Mouse (Mus musculus) inflammation-experienced regulatory T-cells, adult 6 months (primary cell): ENCODE measurements at regions not wholly inside any gene's neighbourhood (a gene's known extent, or its start where the extent isn't known, plus 50 kb on each side); places are given as distances from the start of the nearest gene placed in this dataset.

ENCODE experiments used
- ATAC-seq: one replicate; pipeline ENCODE4 v1.8.0; 2017

DNA sequence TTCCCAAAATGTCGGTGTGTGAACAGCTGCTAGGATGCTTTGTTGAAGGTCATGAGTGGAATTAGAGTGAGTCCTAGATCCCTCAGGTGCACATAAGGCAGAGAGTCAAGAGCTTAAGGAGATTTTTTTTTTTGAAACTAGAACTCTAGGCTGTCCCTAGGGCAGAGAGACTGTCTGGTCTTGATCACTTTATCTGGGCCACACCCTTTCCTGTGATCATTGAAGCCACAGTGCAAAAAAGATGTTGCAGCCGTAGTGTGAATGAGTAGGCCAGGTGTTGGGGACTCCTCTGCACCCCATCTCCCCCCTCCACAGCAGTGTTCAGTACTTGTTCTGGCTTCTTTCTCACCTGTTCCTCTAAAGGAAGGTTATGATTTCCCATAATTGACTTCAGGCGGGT is 153.9 kb downstream of the Katnal1 start:
- ATAC-seq = no peak

DNA sequence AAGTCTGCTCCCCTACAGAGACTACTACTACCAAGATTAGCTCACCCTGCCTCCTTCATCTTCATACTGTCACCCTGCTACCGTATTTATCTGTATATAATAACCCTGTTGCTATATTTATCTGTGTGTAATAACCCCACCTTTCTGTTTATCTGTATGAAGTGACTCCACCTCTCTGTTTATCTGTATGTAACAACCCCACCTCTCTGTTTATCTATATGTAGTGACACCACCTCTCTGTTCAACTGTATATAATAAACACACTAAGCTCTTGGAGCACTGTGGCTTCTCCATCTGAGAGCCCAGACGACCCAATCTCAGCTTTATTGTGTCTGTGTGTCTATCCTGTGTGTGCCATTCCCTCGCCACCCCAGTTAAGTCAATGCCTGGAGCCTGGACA is 154.7 kb downstream of the Katnal1 start:
- ATAC-seq = no peak

DNA sequence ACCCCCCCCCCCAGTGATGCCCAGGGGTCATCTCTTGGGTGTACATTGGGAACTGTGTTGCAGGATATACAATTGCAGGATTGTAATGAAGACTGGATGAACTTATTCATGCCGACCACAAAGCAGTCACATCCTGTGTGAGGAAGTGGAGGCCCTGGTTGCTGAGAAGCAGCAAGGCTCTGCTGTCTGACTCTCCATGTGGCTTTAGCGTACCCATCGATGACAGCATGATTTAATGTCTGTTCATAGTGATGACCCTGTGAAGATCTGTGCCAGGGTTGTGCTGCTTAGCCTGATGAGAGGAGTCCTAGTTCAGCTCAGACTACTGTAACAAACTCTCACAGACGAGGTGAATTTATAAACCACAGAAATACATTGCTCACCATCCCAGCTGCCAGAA is 159.7 kb downstream of the Katnal1 start:
- ATAC-seq = peak; percentile 96

DNA sequence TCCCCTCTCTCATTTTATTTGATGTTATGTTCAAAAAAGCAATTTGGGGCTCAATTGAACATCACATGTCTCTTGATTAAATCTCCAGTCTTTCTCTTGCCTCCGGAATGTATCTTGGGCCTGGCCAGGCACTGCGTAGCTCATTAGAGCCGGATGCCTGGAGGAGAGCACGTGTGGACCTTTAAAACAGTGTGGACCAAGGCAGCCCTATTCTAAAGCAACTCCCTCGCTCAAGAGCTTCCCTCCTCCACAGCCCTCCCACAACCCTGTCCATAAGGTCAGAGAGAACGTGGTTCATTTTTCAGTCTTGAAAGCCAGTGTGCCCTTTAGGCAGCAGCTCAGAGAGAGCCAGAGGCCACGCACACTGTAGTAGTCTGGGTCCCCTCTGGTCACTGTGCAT is 160.8 kb downstream of the Katnal1 start:
- ATAC-seq = no peak

DNA sequence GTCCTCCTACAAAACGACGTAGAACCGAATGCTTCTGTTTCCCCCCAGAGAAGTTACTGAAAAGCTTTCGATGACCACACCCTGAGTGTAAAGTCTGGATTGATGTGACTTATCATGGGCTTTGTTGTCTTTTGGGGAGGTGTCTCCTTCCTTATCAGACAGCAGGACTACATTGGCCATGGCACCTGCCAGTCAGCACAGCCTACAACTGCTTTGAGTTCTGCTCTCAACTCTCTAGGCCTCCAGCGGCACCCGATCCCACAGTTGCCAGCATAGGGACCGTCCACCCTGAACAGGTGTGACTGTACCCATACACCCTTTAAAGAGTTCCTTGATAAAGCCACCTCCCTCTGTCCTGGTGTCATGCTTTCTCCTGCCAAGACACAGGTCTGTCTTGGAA is 163.1 kb downstream of the Katnal1 start:
- no peak for ATAC-seq

DNA sequence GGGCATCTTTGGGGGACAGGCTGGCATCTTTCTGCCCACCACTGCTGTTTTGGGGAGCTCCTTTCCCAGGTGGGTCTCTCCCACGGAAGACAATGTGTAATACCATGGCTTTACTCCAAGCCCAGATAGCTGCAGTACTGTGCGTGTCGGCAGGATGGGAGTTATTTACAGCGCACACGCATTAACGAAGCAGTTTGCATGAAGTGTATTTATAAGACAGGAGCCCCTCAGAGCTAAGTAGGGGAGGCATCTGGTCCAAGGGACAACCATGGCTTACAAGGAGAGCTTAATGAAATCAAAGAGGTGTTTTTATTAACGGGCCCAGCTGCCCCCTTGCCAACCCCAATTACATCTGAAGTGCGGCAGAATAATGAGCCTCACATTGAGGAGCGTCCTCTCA is 169.0 kb downstream of the Katnal1 start:
- no peak for ATAC-seq

DNA sequence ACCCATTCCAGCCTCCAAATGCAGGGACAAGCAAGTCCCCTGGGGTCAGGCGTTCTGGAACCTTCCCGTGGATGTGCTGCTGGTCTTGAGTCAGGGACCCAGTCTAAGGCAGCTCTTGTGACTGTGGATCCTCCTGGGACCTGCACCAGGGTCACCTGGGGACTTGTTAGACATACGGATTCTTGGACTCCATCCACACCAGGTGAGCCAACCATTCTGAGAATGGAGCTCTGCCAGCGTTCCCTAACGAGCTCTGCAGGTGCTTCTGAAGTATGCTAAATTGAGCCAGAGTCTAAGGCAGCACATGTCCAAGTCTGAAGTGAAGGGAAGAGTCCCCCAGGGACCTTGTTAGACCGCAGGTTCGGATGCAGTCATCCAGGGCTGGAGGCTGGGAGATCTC is 170.3 kb downstream of the Katnal1 start:
- no peak for ATAC-seq

DNA sequence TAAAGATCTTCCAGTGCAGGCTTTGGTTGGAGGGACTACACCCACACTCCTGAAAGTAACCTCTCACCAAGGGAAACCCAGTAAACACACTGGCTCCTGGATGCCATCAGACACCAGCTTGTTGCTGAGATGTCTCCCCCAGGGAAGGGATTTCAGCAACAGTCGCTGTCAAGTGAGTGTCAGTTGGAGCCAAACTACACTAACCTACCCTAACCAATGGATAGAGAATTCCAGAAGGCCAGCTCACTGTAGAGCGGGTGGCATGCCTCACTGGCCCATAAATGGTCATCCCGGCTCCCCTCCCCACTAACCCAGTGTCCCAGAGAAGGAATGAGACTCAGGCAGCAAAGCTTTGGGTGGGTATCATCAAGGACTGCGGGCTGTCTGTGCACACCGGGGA is 171.4 kb downstream of the Katnal1 start:
- no peak for ATAC-seq

DNA sequence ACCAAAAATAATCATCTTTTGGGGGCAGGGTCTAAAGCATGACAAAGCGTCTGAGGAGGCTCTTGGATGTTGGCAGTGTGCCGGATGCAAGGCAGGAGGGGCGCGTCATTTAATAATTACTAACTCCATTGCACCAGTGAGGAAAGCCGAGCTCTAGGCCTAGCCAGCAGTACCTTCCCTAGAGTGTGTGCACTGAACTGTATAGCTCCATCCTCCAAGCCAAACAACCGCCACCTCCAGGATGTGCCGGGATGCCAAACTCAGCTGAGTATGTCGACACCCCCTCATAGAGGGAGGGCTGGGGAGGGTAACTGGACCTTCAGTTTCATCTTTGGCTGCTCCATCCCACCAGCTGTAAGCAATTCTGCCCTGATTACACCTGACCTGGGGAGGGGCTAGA is 171.9 kb downstream of the Katnal1 start:
- ATAC-seq = no peak

DNA sequence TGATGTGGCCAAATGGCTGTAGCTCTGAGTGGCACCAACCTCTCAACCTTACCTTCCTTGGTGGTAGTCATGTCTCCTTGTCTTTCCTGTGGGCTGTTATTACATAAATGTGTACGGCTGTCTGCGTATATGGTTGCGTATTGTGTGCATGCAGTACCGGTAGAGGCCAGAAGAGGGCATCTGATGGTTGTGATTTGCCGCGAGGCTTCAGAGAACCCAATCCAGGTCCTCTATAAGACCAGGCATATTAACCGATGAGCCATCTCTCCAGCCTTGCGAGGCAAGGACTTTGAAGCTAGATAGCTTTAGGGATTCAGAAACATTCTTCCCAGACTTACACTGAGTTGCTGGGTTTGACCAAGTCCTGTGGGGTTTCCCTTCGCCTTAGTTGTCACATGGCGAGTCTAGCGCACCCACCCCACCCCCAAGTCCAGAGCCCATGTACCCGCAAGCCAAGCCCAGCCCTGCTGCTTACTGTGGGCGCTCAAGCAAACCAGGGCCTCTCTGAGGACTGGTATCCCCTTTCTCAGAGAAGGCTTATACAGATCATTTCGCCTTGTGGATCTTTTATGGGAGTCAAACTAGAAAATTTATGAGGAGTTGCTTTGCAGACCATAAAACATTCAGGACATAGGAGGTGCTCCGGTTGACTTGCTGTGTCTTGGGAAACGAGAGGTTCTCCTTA is 172.7 kb downstream of the Katnal1 start:
- no peak for ATAC-seq

DNA sequence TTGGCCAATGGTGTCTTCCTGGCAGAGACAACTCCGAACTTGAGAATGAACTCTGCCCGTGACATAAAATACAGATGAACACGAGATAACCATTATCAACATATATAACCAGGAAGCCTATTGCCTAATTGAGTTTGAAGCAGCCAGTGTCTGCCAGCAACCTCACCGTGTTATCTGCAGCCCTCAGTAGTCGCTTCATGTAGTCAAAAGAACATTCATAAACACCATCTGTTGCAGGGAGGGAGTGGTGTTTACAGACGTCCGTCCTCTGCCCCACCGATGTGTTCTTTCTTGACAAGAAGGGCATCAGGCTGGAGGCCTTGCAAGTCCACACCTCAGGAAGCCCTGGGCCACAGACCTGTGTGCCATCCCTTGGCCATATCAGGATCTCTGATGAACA is 173.3 kb downstream of the Katnal1 start:
- no peak for ATAC-seq

DNA sequence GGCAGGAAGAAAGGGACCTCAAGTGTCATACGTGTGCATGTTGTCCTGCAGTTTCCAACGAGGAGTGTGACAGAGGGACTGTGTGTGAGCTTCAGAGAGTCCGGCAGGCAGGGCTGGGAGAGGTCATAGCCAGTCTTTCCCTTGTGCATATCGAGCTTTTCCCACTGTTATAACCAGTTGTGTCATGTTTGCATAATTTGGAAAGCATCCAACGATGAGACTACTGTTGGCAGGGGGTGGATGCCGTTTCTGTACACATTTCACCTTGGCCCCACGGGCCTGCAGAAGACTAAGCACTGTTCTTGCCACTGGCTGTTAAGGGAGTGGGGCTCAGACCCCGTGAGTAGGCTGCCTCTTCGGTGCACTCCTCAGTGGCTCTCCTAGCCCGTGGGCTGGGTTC is 174.2 kb downstream of the Katnal1 start:
- ATAC-seq = no peak

DNA sequence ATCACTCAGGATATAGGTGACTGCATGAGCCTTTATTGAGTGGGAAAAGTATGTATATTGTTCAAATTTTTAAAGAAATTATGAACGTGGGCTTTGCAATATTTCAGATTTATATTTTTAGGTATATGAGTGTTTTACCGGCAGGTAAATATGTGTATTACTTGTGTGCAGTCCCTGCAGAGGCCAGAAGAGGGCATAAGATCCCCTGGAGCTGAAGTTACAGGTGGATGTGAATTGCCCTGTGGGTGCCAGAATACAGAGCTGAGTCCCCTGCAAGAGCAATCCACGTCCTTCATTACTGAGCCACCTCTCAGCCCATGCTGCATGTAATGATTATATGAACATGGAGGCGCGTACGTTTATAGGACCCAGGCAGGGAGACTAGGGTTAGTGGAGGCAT is 174.8 kb downstream of the Katnal1 start:
- ATAC-seq = no peak

DNA sequence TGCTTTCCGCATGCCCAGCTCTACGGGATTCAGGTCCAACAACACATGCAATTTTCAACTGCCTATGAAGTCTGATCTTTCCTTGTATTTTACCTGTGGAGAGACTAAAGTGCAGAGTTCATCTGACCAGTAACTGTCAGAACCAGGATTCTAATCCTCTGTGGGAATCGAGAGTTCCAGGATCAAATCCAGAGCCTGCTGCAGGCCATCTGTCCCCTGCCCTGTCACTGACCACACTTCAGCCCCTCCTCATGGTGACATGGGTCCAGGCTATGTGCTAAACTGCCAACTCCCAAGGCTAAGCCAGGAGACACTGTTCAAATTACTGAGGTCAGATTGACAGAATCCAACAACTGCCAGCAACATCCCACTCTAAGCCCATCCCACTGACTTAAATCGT is 175.7 kb downstream of the Katnal1 start:
- no peak for ATAC-seq

DNA sequence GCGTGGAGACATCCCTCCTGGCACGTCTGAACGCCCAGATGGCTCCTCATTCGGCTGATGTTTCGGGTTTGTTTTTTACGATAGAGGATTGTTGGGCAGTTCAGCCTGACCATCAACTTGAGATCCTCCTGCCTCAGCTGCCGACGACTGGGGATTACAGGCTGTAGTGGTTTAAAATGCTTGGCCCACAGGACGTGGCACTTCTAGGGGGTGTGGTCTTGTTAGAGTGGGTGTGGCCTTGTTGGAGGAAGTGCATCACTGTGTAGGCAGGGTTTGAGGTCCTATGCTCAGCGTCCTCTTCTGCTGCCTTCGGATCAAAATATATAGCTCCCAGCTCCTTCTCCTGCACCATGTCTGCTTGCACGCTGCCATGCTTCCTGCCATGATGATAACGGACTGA is 177.1 kb downstream of the Katnal1 start:
- no peak for ATAC-seq

DNA sequence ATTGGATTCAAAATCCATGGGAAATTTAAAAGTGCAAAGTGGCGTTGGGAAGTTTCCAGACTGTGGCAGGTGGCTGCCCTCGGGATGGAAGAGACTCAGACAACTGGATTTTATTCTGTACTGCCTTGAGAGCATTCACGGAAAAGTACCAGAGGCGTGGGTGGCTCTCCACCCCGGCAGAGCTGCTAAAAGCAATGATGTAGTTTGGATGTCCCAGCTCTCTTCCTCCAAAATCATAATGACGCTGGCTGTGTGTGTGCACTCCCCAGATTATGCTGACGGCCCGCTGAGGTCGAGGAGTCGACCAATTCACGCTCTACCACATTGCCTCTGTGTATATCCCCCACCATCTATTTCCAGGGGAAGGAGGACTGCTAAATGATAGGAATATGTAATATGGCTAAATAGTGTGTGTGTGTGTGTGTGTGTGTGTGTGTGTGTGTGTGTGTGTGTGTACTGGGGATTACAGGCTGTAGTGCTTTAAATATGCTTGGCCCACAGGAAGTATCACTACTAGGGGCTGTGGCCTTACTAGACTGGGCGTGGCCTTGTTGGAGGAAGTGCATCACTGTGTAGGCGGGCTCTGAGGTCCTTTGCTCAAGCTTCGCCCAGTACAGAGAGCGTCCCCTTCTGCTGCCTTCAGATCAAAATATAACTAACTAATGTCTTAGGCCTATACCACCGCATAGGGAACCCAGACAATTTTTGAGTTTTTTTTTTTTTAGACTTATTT is 179.0 kb downstream of the Katnal1 start:
- no peak for ATAC-seq

DNA sequence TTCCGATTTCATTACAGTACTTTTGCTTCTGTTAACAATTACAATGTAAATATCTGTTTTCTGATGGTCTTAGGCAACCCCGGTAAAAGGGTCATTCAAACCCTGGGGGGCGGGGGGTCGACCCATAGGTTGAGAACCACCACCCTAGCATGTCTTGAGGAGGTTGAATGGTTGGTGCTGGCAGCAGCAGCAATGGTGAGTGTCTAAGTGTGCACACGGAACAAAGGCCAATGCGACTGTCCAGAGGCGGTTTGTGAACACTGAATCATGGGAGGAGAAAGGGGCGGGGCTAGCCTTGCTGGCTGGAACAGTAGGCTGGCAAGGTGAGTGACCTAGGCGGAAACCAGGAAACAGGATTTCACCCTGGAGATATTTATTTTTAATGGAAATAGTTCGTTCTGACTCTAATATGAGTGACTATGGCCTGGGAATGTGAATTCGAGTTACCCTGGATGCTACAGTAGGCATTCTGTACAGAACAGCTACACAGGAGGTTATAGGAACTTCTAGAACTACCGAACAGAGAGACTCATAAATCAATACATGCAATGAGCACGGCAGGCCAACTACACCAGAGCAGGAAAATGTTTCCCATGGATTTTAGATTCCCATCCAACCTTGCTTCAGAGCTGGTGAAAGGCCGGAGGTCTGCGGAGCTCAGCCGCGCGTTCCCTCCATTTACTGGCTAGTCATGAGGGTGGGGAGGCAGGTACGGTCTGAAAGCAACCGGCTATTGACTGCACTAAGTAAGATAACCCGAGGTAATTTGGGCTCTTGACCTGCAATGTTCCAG is 181.0 kb downstream of the Katnal1 start:
- no peak for ATAC-seq

DNA sequence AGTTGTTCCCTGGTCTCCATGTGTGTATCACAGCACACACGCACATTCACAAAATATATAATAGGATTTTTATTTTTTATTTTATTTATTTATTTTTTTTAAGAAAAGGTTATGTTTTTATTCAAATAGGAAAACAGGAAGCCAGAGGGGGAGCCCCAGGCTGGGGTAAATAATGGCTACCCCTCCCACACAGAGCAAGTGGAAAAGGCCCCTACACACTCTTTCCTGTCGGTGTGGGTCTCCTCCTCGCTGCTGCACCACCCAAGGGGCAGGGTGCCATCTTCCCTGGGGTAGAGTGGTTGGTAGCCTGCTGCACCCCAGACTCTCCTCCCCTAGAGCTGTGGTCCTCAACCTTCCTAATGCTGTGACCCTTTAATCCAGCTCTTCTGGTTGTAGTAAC is 181.6 kb downstream of the Katnal1 start:
- peak; percentile 76 for ATAC-seq

DNA sequence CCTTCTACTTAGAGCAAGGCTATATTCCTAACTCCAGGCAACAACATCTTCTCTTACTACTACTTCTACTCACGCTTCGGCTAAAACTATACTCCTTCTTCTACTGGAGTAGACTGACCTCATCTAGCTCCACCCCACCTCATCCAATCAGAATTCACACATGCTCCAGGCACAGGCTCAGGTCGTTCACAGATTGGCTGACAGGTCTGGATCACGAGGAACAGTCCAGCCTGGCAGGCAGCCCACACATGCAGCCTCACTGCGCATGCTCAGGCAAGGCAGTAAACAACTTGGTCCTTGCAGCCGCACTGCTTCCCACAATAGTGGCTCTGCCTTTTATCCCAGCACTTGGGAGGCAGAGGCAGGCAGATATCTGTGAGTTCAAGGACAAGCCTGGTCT is 182.4 kb downstream of the Katnal1 start:
- ATAC-seq = peak; percentile 48

DNA sequence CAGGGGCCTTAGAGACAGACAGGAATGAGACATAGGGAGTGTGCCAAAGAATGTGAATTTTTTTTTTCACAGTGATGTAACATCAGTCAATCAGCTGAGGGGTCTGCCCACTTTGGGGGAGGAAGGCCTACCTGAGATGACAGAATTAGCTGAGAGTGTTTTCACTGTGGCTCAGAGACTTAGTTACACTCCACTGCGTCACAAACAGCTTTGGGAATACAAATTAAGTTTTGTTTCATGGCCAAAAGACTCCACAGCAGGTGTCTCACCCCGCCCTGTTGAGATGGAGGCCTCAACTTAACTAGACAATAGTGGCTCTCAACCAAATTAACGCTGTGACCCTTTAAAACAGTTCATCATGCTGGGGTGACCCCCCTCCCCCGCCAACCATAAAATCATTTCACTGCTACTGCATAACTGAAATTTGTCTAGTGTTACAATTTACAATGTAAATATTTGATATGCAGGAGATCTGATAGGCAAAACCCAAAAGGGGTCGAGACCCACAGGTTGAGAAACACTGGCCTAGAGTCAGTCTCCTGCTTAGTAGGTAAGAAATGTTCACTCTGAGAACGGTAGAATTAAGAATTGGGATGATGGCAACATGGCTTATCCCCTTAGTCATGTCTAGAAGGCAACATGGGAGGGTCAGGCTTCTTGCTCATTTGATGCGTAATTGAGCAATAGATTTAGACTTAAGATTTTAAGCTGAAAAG is 184.3 kb downstream of the Katnal1 start:
- ATAC-seq = no peak

DNA sequence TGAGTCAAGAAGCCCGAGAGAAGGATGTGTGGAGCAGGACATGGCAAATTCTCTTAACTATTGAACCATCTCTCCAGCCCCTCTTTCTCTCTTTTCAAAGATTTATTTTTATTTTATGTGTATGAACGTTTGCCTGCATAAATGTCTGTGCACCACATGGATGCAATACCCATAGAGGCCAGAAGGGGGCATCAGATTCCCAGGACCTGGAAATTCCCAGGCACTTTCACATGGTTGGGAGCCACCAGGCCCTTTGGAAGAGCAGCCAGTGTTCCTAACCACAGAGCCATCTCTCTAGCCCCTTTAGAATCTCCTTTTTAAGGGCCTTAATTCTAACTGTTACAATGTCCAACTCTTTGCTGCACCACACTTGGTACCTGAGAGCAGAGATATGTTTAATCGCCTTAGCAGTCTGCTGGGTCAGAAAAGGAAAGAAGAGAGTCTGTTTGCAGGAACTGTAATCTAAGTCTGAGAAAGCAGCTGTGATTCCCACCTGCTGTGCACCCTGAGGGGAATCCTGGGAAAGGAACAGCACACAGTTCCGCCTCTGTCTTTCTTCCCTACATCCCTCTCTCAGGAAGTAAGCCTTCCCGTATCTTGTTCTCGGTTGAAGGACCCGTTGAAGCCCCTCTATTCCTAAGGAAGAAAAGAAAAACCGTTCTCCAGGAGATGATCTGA is 186.8 kb downstream of the Katnal1 start:
- ATAC-seq = no peak

DNA sequence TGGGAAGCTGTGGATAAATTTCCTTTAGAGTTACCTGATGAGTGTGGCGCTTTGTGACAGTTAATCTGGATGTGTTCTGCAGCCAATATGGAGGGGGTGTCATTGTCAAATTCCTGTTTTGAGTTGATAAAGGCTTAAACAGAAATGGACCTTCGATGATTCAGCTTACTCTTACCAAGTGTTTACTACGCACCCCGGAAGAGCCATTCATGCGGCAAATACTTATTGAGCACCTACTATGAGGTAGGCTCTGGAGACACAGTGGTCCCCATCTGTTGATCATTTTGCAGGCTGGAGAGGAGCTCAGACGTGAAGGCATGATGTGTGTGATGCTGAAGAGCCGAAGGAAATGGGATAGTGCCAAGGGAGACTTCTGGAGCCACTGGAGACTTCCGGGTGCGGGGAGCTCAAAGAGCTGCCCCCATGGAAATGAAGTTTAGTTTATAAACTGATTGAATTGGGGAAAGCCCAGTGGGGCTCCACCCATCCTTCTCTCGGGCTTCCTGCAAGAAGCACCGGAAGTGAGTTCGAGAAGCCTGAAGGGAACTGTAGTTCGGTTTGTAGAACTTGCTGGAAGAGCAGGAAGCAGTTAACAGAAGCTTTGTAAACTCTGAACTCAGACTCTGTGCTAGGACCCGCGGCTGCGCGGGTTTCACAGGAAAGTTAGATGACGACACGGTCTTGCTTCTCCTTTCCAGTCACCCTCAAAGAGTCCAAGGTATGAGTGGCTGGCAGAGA is 187.7 kb downstream of the Katnal1 start:
- ATAC-seq = peak; percentile 51
